Mouse (Mus musculus) ZHBTc4 (cell line): Measurements from ENCODE around the gene Msi2.

ENCODE experiments used
- DNase-seq: peaks from one replicate; pipeline ENCODE4 v3.0.0-alpha.2; 2011; ENCODE audit warnings: low read depth, low spot score

Gene Msi2

GRCm38 (mm10) chr11:88636934-88637333 is 81.4 kb downstream of the Msi2 start:
- no peak for DNase-seq

GRCm38 (mm10) chr11:88636319-88636718 is 82.0 kb downstream of the Msi2 start:
- no peak for DNase-seq

- DNase-seq: peak; percentile 19
Measured at GRCm38 (mm10) chr11:88634627-88635026, 83.7 kb downstream of the Msi2 start.

GRCm38 (mm10) chr11:88631932-88632230 is 86.4 kb downstream of the Msi2 start:
- no peak for DNase-seq

- peak; percentile 68 for DNase-seq
Measured at GRCm38 (mm10) chr11:88631084-88631931, 87.0 kb downstream of the Msi2 start.

GRCm38 (mm10) chr11:88629619-88630018 is 88.7 kb downstream of the Msi2 start:
- DNase-seq: no peak

GRCm38 (mm10) chr11:88629165-88629564 is 89.1 kb downstream of the Msi2 start:
- no peak for DNase-seq

- no peak for DNase-seq
Measured at GRCm38 (mm10) chr11:88628676-88629075, 89.6 kb downstream of the Msi2 start.

GRCm38 (mm10) chr11:88627327-88627726 is 91.0 kb downstream of the Msi2 start:
- DNase-seq: peak; percentile 76

- no peak for DNase-seq
Measured at GRCm38 (mm10) chr11:88626576-88626975, 91.7 kb downstream of the Msi2 start.

- no peak for DNase-seq
Measured at GRCm38 (mm10) chr11:88626061-88626460, 92.3 kb downstream of the Msi2 start.

GRCm38 (mm10) chr11:88625063-88625462 is 93.2 kb downstream of the Msi2 start:
- DNase-seq: no peak

GRCm38 (mm10) chr11:88624627-88625026 is 93.7 kb downstream of the Msi2 start:
- peak; percentile 95 for DNase-seq

GRCm38 (mm10) chr11:88623671-88624070 is 94.6 kb downstream of the Msi2 start:
- DNase-seq: no peak

- no peak for DNase-seq
Measured at GRCm38 (mm10) chr11:88622496-88622895, 95.8 kb downstream of the Msi2 start.

GRCm38 (mm10) chr11:88621789-88622188 is 96.5 kb downstream of the Msi2 start:
- DNase-seq: peak; percentile 55

GRCm38 (mm10) chr11:88620158-88620973 is 97.9 kb downstream of the Msi2 start:
- DNase-seq: peak; percentile 91

- no peak for DNase-seq
Measured at GRCm38 (mm10) chr11:88619468-88620157, 98.7 kb downstream of the Msi2 start.

GRCm38 (mm10) chr11:88618732-88619309 is 99.5 kb downstream of the Msi2 start:
- DNase-seq: no peak

GRCm38 (mm10) chr11:88618005-88618501 is 100.3 kb downstream of the Msi2 start:
- DNase-seq: no peak

- no peak for DNase-seq
Measured at GRCm38 (mm10) chr11:88617380-88617779, 100.9 kb downstream of the Msi2 start.
